Mouse (Mus musculus): ENCODE results near the gene Gm2244. TPM values are rescaled to one million over a fixed set of nuclear protein-coding genes. Genes with fewer than 3 reads are reported as not detected.
"Not testable (repeated sequence)": the region's sequence is repeated elsewhere in the genome, so short reads cannot be mapped to it uniquely, and the experiment has no call there.

Gene Gm2244
- polyA plus RNA-seq (2012; rRNA removed) (not detected in 2 replicates), polyA plus RNA-seq (2014; fragmentation: Nextera tagmentation; extraction: Ambion mirVana) (not detected in 2 replicates)

- H3K9ac ChIP-seq (replicated peaks); DNase-seq (ENCODE audit: low read depth in 3 of 3, low spot score in 3 of 3): not testable (repeated sequence)
- 50% methylated on average over 1 of the region's 3 CpGs for WGBS (ENCODE audit: insufficient replicate concordance)
Observed at GRCm38 (mm10) chr14:19549863-19550262, at the start of gene Gm2244. Gene Gm2244, minus strand, starts transcription at chr14:19549963.

DNA sequence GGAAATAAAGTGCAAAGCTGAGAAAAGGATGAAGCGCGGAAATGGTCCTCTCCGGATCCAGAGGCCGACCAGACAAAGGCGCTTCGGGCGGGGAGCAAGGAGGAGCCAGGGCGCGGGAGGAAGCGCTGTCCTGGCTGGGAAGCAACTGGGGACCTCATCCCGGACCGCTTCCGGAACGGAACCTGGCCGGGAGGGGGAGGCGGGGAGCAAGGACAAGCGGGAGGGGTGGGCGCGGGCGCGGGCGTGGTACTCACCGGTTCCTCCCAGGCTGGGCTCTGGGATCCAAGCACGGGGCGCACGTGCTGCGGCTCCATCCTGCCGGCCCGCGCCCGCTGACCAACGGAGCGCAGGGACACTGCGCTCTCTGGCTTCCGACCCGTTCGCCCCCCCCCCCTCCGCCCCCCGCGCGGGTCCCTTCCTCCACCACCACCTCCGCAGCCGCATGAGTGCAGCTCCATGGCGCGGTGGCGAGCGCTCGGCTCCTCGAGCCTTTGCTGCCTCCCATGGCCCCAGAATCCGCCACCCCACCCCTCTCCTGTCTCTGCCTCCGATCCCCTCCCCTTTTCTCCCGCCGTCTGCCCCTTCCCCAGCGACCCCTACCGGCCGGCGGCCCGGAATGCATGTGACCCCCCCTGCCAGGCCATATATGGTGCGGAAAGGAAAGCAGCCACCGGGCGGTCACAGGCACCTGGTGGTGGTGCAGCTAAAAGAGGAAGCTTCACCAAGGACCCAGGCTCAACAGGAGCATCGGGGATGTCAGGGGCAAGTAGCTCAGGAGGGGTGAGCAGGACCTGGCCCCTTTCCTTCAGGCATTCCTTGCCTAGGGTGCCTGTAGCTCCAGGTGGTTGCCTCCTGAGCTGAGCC lies 35.3 kb upstream of the Gm2244 start, which contains the start of gene Gm2237:
TSS of gene Gm2237 (minus strand) at position 332 of the 864 bp plus-strand sequence.
- not testable (repeated sequence) for H3K9me3 ChIP-seq (ENCODE audit: control insufficient read depth, low read length); H3K27me3 ChIP-seq (ENCODE audit: control insufficient read depth, insufficient read depth, low read length); ATAC-seq (ENCODE audit: insufficient read depth); H3K27ac ChIP-seq; H3K4me1 ChIP-seq (replicated peaks; ENCODE audit: control insufficient read depth in 2 of 2, insufficient read depth in 2 of 2, low read length in 1 of 2); H3K36me3 ChIP-seq (replicated peaks; ENCODE audit: control insufficient read depth, insufficient read depth, low read depth); H3K9ac ChIP-seq (replicated peaks); DNase-seq (ENCODE audit: low read depth in 3 of 3, low spot score in 3 of 3)
- H3K4me2 ChIP-seq (ENCODE audit: low read depth), result peak within 1 kb of the TSS; percentile 36
- H3K4me3 ChIP-seq (ENCODE audit: insufficient read depth in 1 of 2, low read depth in 2 of 2, low read length in 2 of 2), result peak within 1 kb of the TSS; percentile 18 to 33; a peak in 1 of 4 replicates
- 0% methylated on average over 10 of the region's 62 CpGs for WGBS (ENCODE audit: insufficient replicate concordance)

More at GRCm38 (mm10) chr14:19549863-19550262, at the start of gene Gm2244:
- not testable (repeated sequence) for ATAC-seq (ENCODE audit: insufficient read depth); H3K4me3 ChIP-seq (ENCODE audit: insufficient read depth in 1 of 2, low read depth in 2 of 2, low read length in 2 of 2); H3K27me3 ChIP-seq (ENCODE audit: control insufficient read depth, insufficient read depth, low read length); H3K27ac ChIP-seq; H3K4me1 ChIP-seq (replicated peaks; ENCODE audit: control insufficient read depth in 2 of 2, insufficient read depth in 2 of 2, low read length in 1 of 2); H3K4me2 ChIP-seq (ENCODE audit: low read depth); H3K36me3 ChIP-seq (replicated peaks; ENCODE audit: control insufficient read depth, insufficient read depth, low read depth); H3K9me3 ChIP-seq (ENCODE audit: control insufficient read depth, low read length)

Other genes starting within 250 kb of the Gm2244 start
- gene Gm21738, start 131.0 kb downstream of the Gm2244 start, polyA plus RNA-seq (2012; rRNA removed), result not detected in 2 replicates
- not detected in 2 replicates for gene Gm21738, start 131.0 kb downstream of the Gm2244 start, polyA plus RNA-seq (2014; fragmentation: Nextera tagmentation; extraction: Ambion mirVana)
- gene Gm2237, start 35.2 kb upstream of the Gm2244 start, polyA plus RNA-seq (2012; rRNA removed), result 0.16 and 0.18 TPM in 2 replicates
- gene Gm2237, start 35.2 kb upstream of the Gm2244 start, polyA plus RNA-seq (2014; fragmentation: Nextera tagmentation; extraction: Ambion mirVana), result 0.10 and 0.14 TPM in 2 replicates
- gene Gm5458, start 52.6 kb upstream of the Gm2244 start, polyA plus RNA-seq (2012; rRNA removed), result not detected in 2 replicates
- not detected in 2 replicates for gene Gm5458, start 52.6 kb upstream of the Gm2244 start, polyA plus RNA-seq (2014; fragmentation: Nextera tagmentation; extraction: Ambion mirVana)
- 5.0 and 6.2 TPM in 2 replicates for gene Nid2, start 201.3 kb upstream of the Gm2244 start, polyA plus RNA-seq (2012; rRNA removed)
- gene Nid2, start 201.3 kb upstream of the Gm2244 start, polyA plus RNA-seq (2014; fragmentation: Nextera tagmentation; extraction: Ambion mirVana), result 10.6 and 11.4 TPM in 2 replicates

Data from liver, embryonic 14.5 days (tissue).